Mouse (Mus musculus) liver, adult (tissue): ENCODE results near the gene Gm28035.

ENCODE experiments used
- GATA4 ChIP-seq: IDR thresholded peaks from 2 replicates; pipeline ENCODE4 v1.6.1; 2014; ENCODE audit warnings: mild to moderate bottlenecking, low read length; ENCODE audit not compliant: insufficient replicate concordance

Gm28035 gene

GRCm38 (mm10) chr2:30240267-30240666 lies at the start of gene Gm28035:
TSS of gene Gm28035 (plus strand) at chr2:30240567.
- TF ChIP-seq GATA4 = no peak

DNA sequence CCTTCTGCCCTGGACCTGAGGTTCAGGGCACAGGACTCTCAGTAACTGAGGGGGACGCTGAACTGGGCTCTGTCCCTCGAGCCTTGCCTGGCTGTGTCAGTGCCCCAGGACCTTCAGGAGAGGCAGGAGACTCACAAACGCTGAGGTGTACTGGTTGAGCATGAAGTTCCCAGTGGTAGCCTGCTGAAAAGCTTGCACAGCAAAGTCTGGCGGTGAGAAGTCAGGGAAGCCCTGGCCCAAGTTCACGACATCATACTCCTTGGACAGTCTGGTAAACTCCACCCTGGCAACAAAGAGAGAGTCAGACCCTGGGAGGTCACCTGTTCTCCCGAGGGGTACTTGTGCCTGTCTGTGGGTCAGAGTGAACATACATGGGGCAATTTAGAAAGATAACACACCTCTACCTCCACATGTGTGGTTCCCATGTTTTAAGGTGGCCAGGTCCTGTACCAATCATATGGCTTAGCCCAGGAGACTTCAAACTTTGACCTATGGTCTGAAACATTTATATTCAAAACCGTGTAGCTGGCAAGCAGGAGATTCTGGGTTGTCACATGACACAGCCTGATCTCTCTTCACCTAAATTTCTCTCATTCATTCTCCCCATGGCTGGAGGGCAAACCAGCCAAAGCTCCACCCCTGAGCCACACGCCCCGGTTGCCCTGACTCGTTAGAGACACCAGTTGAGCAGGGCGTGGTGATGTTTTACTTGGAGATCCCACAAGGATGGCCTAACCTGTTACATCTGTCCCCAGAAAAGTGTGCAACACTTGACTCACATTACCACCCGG lies 48.4 kb upstream of the Gm28035 start:
- no peak for TF ChIP-seq GATA4

DNA sequence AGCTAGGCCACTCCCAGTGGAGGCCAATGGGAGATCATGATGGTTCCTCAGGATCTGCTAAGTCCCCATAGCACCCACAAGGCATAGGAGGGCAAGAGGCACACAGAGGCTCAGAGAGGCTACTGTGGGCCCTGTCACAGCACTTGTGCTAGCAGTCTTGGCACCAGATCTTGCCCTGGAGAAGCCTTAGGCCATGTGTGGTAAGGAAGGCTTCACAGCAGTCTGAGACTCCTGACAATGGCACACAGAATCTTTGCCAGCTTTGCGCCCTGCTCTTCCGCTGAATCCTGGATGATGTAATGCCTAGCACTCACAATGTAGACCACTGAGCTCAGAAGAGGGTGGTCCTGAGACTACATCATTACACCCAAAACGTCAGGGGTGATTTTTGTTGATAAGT lies 45.7 kb upstream of the Gm28035 start:
- no peak for TF ChIP-seq GATA4

DNA sequence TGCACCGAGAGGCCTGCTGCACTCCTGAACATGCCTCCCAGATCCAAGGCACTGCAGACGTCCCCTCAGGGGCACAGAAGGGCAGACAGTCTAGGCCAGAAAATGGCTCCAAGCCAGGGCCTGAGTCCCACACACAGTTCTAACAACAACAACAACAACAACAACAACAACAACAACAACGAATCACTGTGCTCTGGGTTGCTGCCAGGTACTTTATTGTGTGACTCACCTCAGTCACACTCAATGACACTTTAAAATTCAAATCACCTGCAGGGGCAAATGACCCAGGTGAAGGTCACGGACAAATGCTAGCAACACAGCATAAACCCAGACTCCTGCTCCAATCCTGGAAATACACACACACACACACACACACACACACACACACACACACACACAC lies 42.3 kb upstream of the Gm28035 start:
- TF ChIP-seq GATA4 = peak; percentile 71; the same call in 1 of the 2 replicates

- TF ChIP-seq GATA4 = peak; percentile 65; the same call in 1 of the 2 replicates
These were observed 40.4 kb upstream of the Gm28035 start for GRCm38 (mm10) chr2:30199984-30200383.

DNA sequence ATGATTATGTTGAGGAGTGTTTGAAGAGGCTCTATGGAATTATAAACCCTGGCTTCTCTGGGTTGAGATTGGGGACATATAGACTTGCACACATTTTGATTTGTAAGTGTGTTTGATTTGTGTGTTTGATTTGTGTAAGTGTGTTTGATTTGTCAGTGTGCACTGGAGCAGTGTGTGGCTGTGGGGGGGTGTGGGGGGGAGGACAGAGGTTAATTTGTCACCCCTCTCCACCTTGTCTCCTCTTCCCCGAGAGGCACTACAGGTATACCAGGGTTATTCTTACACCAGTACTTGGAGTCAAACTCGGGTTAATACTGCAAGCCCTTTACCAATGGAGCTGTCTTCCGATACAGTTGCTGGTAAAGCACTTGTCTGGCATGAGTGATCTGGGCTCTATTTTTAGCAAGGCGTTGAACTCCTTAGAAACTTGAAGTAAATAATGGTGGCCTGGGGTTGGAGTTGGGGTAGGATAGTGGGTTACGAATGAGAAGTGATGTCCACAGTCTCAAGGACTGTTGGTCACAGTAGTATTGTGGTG lies 39.9 kb upstream of the Gm28035 start:
- no peak for TF ChIP-seq GATA4

GRCm38 (mm10) chr2:30203439-30203838 lies 36.9 kb upstream of the Gm28035 start:
- TF ChIP-seq GATA4 = no peak

- no peak for TF ChIP-seq GATA4
These were observed 35.1 kb upstream of the Gm28035 start for GRCm38 (mm10) chr2:30205255-30205628.

DNA sequence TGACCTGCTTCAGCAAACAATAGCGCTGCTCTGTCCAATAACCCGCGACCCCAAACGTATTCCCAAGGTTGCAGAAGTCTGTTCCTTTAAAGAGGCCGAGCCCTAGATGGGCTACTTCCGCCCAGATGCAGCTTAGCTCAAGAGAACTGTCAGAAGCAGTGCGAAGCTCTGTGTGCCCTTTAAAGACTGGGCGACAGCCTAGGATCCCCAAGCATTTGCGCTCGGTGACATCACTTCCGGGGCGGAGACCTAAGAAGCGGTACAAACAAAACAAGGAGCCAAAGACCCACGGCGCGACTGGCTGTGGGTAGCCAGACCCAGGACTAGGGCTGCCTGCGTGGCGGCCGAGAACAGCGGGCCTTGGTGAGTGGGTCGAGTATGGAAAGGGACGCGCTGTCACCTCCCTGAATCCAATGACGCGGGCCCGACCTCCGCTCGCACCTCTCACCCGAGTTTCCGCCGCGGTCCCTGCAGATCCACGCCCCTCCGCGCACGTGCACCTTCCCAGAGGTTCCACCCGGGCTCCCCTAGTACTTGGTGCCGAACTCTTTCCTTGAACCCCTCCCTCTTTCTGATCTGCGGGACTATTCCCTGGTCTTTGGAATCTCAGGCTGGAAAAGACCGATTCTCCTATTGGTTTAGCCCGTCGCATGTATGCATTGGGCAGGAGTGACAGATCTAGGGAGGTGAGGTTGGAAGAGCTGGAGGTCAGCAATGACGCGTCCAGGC lies 34.6 kb upstream of the Gm28035 start, which contains the start of gene Kyat1:
TSS of gene Kyat1 (minus strand) at position 219 of the 729 bp plus-strand sequence.
- TF ChIP-seq GATA4 = no peak

DNA sequence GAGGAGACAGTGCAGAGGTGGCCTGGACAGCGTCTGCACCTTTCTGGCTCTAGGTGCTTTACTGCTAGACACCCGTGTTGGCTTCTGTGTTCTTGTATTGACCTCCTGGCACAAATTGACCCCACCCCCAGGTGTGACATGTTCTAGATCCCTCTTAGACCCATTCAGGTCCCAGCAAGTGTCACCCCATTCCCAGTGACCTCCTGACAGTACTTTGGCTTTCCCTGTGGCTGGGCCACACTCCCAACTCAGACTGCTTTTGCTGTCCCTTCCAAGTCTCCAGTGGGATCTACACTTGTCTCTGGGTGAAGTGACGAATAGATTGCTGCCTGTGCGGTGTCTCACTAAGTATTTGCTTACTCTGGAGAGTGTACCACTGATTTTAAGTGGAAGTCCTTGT lies 33.0 kb upstream of the Gm28035 start:
- no peak for TF ChIP-seq GATA4

- no peak for TF ChIP-seq GATA4
These were observed 32.5 kb upstream of the Gm28035 start for GRCm38 (mm10) chr2:30207886-30208285.

DNA sequence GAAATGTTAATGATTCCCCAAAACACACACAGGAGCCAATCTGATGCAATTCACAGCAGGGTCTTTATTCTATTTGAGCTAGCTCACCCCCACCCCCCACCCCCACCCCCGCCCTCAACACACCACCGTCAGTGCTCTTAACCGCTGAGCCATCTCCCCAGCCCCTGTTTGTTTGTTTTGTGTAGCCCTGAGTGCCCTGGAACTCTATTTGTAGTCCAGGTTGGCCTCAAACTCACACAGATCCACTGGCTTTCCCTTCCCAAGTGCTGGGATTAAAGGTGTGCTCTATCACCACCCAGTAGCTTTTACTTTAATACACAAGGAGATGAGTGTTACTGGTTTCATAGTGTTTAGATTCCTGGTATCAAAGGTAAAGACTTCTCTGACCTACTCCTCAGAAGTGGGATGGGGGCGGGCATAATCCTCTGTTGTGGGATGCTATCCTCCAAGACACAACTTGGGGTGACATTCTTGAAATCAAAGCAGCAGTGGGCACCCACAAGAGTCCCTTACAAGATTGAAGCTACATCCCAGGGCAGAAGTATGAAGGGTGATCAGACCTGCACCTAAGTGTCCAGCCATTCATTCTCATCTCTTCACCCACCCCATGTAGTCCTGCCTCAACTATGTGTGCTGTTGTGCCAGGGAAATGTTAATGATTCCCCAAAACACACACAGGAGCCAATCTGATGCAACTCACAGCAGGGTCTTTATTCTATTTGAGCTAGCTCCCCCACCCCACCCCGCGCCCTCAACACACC lies 28.8 kb upstream of the Gm28035 start:
- TF ChIP-seq GATA4 = no peak

DNA sequence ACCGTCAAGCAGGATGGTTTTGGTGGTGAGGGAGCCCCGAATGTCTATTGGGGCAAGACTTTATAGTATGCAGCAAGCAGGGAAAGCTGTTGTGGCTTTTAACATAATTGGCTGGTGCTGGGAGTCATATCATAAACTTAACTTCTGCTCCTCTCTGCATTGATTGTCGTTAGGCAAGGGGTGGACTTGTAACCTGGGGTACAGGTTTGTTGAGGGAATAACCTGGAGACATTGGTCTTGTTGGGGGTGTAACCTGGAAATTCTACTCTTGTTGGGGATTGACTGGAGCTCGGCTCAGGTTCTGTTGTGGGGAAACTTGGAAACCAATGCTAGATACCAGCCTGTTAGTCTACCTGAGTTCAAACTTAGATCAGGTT lies 28.2 kb upstream of the Gm28035 start:
- no peak; the same call in 1 of the 2 replicates for TF ChIP-seq GATA4

DNA sequence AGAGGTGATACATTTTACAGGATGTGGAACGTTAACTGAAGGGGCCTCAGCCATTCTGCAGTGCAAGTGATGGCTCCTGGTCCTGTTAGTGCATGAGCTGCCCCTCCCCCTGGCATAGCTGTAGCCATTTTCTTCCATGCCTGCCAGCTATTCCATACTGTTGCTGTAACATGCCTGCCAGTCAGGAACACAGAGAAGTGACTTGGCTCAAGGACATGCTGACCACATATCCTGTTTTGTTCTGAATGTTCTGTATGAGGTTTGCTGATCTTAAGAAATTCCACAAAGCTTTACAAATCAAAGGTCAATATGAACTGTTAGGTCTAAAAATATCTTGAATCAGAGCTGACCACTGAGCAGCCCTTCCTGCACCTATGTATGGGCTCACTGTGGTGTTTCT lies 27.4 kb upstream of the Gm28035 start:
- no peak for TF ChIP-seq GATA4

- no peak for TF ChIP-seq GATA4
These were observed 25.6 kb upstream of the Gm28035 start for GRCm38 (mm10) chr2:30214745-30215144.
